Mouse (Mus musculus) small intestine, adult 2 months (tissue): Measurements from ENCODE around the gene Ccdc90b. TPM values are rescaled to one million over a fixed set of nuclear protein-coding genes. Genes with fewer than 3 reads are reported as not detected.

Experiments used
- H3K27ac ChIP-seq: fragments of 200-500 bp; 2 replicates; pipeline ENCODE4 v1.5.1; 2012; ENCODE audit warnings: low read depth, low read length, control low read depth, inconsistent platforms; ENCODE audit not compliant: insufficient read depth
- H3K27me3 ChIP-seq: fragments of 200-500 bp; 2 replicates; pipeline ENCODE4 v1.6.1; 2012; ENCODE audit warnings: mild to moderate bottlenecking, moderate library complexity, low read length, inconsistent platforms; ENCODE audit not compliant: control insufficient read depth, insufficient read depth
- H3K36me3 ChIP-seq: fragments of 200-500 bp; 2 replicates; pipeline ENCODE4 v1.6.1; 2012; ENCODE audit warnings: mild to moderate bottlenecking, low read length, control low read depth, inconsistent platforms; ENCODE audit not compliant: control insufficient read depth, insufficient read depth
- H3K4me1 ChIP-seq: fragments of 200-500 bp; 2 replicates; pipeline ENCODE4 v1.6.1; 2012; ENCODE audit warnings: low read length, inconsistent platforms, mixed read lengths; ENCODE audit not compliant: control insufficient read depth, insufficient read depth, insufficient read length
- H3K4me3 ChIP-seq: fragments of 200-500 bp; 2 replicates; pipeline ENCODE4 v1.5.1; 2012; ENCODE audit warnings: low read depth, mild to moderate bottlenecking, control low read depth, inconsistent platforms, low read length, moderate library complexity
- CTCF ChIP-seq: fragments of 200-500 bp; IDR thresholded peaks from 2 replicates; pipeline ENCODE4 v1.5.1; 2012; ENCODE audit warnings: low read depth, mild to moderate bottlenecking, control low read depth, inconsistent platforms, low read length, moderate library complexity, mixed read lengths; ENCODE audit not compliant: insufficient replicate concordance, insufficient read length; ENCODE audit errors: extremely low read depth
- POLR2A ChIP-seq: fragments of 200-500 bp; IDR thresholded peaks from 2 replicates; pipeline ENCODE4 v1.6.1; 2012; ENCODE audit warnings: low read depth, mild to moderate bottlenecking, control low read depth, inconsistent platforms, low read length, moderate library complexity
- WGBS: fragments of 180-500 bp; shearing (Covaris S2); methylation state at CpG from one replicate; pipeline ENCODE4 v1.1.7; 2018; 5-methylcytosine and 5-hydroxymethylcytosine counted together
- polyA plus RNA-seq: library from polyadenylated mRNA; depleted of rRNA; stranded (reverse); fragments of >200 nt; gene quantifications from 2 replicates; pipeline ENCODE4 v1.2.3, GENCODE M21; 2012; rRNA removed

Ccdc90b gene
- polyA plus RNA-seq, result 0.93 and 2.3 TPM in 2 replicates

- TF ChIP-seq CTCF, result peak; percentile 56; the same call in 1 of the 2 replicates
- peak; percentile 44; the same call in 1 of the 2 replicates for TF ChIP-seq POLR2A
- Histone ChIP-seq H3K27ac (peak within 1 kb of the TSS; percentile 86), H3K4me1 (no peaks in the 10 kb centered on the region), H3K4me3 (peak within 1 kb of the TSS; percentile 81), H3K36me3 (no peaks in the 10 kb centered on the region), H3K27me3 (no peaks in the 10 kb centered on the region)
- under 1% methylated on average over 60 of the region's 60 CpGs for WGBS
Observed at GRCm38 (mm10) chr7:92560986-92561876, at the start of gene Ccdc90b. Gene Ccdc90b (plus strand): TSS chr7:92561149.

- Histone ChIP-seq H3K36me3 (no peaks in the 10 kb centered on the region), H3K27me3 (no peaks in the 10 kb centered on the region), H3K4me1 (no peaks in the 10 kb centered on the region), H3K4me3 (no peak overlapping the region), H3K27ac (no peak overlapping the region)
- TF ChIP-seq POLR2A, result no peak
- no peak for TF ChIP-seq CTCF
- 71% methylated on average over 3 of the region's 3 CpGs for WGBS
Observed at GRCm38 (mm10) chr7:92520397-92520796, 40.6 kb upstream of the Ccdc90b start.

DNA sequence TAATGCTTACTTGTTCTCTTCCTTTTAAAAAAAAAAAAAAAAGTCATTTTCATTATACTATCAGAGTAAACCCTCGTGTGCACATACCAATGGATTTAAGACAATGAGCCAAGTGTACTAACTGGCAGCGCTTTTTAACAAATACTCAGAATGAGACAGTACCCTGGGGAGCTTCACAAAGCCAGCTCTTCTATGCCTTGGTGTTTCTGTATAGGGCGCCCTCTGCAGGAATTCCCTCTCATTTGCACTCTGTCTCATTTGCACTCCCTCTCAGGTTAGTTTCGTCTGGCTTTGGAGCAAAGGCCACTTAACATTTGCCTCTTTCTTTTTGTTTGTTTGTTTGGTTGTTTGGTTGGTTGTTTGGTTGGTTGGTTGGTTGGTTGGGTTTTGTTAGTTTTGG, 40.1 kb upstream of the Ccdc90b start:
- H3K27ac ChIP-seq, result no peak overlapping the region
- no peaks in the 10 kb centered on the region for H3K27me3 ChIP-seq
- WGBS, result 39% methylated on average over 4 of the region's 4 CpGs
- no peaks in the 10 kb centered on the region for H3K36me3 ChIP-seq
- no peak for TF ChIP-seq CTCF
- TF ChIP-seq POLR2A, result no peak
- H3K4me1 ChIP-seq, result no peaks in the 10 kb centered on the region
- no peak overlapping the region for H3K4me3 ChIP-seq

DNA sequence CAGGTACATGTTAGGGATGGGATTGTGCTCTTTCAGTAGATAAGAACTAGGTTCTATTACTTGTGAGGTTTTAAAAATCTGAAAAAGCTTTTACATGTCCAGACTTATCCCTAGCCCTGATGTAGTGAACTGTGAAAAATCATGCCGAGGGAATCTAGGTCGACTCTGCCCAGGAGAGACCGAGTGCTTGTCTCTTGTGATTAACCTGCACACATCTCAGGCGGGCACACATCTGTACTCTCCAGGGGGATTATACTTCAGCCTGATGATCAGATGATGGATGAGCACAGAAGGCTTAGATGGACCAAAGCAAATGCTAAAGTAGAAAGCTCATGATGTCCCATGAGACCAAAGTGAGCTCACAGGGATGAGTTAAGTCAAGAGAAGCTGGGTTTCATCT, 31.7 kb upstream of the Ccdc90b start:
- H3K4me1 ChIP-seq, result no peaks in the 10 kb centered on the region
- TF ChIP-seq POLR2A (no peak), CTCF (no peak)
- H3K36me3 ChIP-seq, result no peaks in the 10 kb centered on the region
- WGBS, result 93% methylated on average over 4 of the region's 4 CpGs
- H3K27ac ChIP-seq, result no peak overlapping the region
- no peaks in the 10 kb centered on the region for H3K27me3 ChIP-seq
- no peak overlapping the region for H3K4me3 ChIP-seq

GRCm38 (mm10) chr7:92532351-92533036, 28.5 kb upstream of the Ccdc90b start:
- Histone ChIP-seq H3K27ac (no peak overlapping the region), H3K36me3 (no peaks in the 10 kb centered on the region), H3K4me3 (no peak overlapping the region), H3K4me1 (no peaks in the 10 kb centered on the region), H3K27me3 (no peaks in the 10 kb centered on the region)
- WGBS, result 65% methylated on average over 6 of the region's 6 CpGs
- TF ChIP-seq POLR2A, result no peak
- no peak for TF ChIP-seq CTCF

DNA sequence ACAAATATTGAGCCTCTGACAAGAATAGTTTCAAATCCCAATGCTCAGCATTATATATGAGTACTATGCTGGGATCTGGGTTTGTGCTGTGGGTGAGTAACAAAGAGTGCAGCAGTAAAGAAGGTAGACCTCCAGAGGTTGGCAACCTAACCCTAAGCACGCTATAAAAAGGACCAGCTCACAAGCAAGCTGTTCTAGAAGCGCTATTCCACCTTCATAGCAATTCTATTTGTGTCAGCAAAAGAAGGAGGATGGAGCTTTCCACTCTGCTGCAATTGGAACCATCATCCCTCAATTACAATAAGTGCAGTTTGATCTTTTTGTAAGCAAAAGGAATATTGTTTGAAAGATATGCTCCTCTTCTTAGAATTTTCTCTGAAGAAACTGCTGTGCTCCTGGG, 14.2 kb upstream of the Ccdc90b start:
- Histone ChIP-seq H3K36me3 (no peaks in the 10 kb centered on the region), H3K27ac (no peak overlapping the region), H3K4me3 (no peak overlapping the region), H3K4me1 (no peaks in the 10 kb centered on the region), H3K27me3 (no peaks in the 10 kb centered on the region)
- TF ChIP-seq POLR2A, result no peak
- no peak for TF ChIP-seq CTCF
- 75% methylated on average over 2 of the region's 2 CpGs for WGBS
